Mouse (Mus musculus) hindbrain, embryonic 10.5 days (tissue): ENCODE measurements around the gene Hoxd8. TPM values are rescaled to one million over a fixed set of nuclear protein-coding genes. Genes with fewer than 3 reads are reported as not detected.
A peak's percentile ranks its signal among the peaks of the same experiment; 100 is the strongest.

Experiments
- DNase-seq: peaks from one replicate; pipeline ENCODE4 v3.0.0-alpha.2; 2017; ENCODE audit warnings: low spot score
- H3K27ac ChIP-seq: fragments of 300-500 bp; sonication (generic); 2 replicates; pipeline ENCODE4 v1.5.1; 2016; ENCODE audit warnings: mild to moderate bottlenecking, moderate library complexity
- H3K27me3 ChIP-seq: fragments of 300-500 bp; sonication (generic); 2 replicates; pipeline ENCODE4 v1.6.1; 2016; ENCODE audit warnings: mild to moderate bottlenecking; ENCODE audit not compliant: poor library complexity, insufficient read depth, severe bottlenecking
- H3K36me3 ChIP-seq: fragments of 300-500 bp; sonication (generic); 2 replicates; pipeline ENCODE4 v1.6.1; 2016; ENCODE audit warnings: mild to moderate bottlenecking, moderate library complexity
- H3K4me1 ChIP-seq: fragments of 300-500 bp; sonication (generic); replicated peaks from 2 replicates; pipeline ENCODE4 v1.6.1; 2016; ENCODE audit warnings: mild to moderate bottlenecking
- H3K4me3 ChIP-seq: fragments of 300-500 bp; sonication (generic); 2 replicates; pipeline ENCODE4 v1.5.1; 2016; ENCODE audit warnings: mild to moderate bottlenecking, moderate library complexity
- H3K9me3 ChIP-seq: fragments of 300-500 bp; sonication (generic); 2 replicates; pipeline ENCODE4 v1.6.1; 2016; ENCODE audit warnings: mild to moderate bottlenecking, moderate library complexity
- WGBS: fragments of 180-500 bp; shearing (Covaris S2); methylation state at CpG from one replicate; pipeline ENCODE4 v1.1.7; 2016; 5-methylcytosine and 5-hydroxymethylcytosine counted together
- polyA plus RNA-seq: library from polyadenylated mRNA; unstranded; fragments of >200 nt; fragmentation: Nextera tagmentation; extraction: Ambion mirVana; gene quantifications from 2 replicates; pipeline ENCODE4 v1.2.1, GENCODE M21; 2016

The Hoxd8 gene
- polyA plus RNA-seq, 1 experiment from 2014 or later: not detected

DNA sequence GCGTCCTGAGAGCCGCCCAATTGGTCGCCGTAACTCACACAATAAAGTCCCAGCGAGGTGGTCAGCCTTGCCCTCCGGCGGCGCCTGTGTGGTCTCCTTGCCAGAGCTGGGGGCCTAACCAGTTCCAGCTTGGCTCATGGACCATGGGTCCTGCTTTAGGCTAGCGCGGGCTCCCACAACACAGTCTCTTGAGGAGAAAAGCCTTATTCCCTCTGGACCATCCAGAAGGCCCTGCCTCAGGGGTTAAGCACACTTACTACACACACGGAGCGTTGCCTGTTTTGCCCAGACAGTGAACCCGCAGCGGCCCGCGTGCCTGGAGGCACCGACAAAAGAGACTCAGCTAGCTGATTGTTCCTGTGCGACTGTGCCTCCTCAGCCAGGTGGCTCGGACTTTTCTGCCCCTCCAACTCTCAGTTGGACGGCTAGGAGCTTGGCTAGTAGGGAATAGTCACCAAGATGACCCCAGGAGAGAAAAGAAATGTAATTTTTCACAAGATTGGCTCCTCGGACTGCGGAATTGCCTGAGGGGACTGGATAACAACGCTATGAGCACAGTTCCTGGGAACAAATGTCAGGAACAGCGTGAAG is 30.5 kb upstream of the Hoxd8 start:
- Histone ChIP-seq H3K9me3 (no peaks in the 10 kb centered on the region), H3K4me3 (no peak overlapping the region), H3K36me3 (no peaks in the 10 kb centered on the region), H3K27ac (no peak overlapping the region), H3K4me1 (peaks cover 9% of the 10 kb centered on the region; the same call in 1 of the 2 replicates), H3K27me3 (peaks cover 100% of the 10 kb centered on the region)
- DNase-seq: peak; percentile 48
- WGBS: 2% methylated on average over 24 of the region's 24 CpGs

DNA sequence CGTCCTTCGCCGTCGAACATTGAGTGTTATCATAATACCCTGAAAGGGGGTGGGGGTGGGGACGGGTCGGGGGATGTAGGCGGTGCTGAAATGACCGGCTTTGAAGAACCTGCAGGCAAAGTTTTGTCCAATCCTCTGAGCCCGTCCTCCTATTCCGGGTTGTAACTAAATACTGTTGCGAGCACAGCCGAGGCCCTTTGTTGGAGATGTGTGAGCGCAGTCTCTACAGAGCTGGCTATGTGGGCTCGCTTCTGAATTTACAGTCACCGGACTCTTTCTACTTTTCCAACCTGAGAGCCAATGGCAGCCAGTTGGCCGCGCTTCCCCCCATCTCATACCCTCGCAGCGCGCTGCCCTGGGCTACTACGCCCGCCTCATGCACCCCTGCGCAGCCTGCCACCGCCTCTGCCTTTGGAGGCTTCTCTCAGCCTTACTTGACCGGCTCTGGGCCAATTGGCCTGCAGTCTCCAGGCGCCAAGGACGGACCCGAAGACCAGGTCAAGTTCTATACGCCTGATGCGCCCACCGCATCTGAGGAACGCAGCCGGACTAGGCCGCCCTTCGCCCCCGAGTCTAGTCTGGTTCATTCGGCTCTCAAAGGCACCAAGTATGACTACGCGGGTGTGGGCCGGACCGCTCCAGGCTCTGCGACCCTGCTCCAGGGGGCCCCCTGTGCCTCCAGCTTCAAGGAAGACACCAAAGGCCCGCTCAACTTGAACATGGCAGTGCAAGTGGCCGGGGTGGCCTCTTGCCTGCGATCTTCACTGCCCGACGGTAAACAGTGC is 29.3 kb upstream of the Hoxd8 start, which contains the start of gene Hoxd12:
Hoxd12 (plus strand) TSS at position 133 of the 785 bp plus-strand sequence.
- H3K36me3 ChIP-seq: no peaks in the 10 kb centered on the region
- H3K27ac ChIP-seq: no peak within 1 kb of the TSS
- WGBS: 1% methylated on average over 47 of the region's 47 CpGs
- DNase-seq: peak; percentile 48
- no peaks in the 10 kb centered on the region for H3K9me3 ChIP-seq
- H3K4me3 ChIP-seq: no peak within 1 kb of the TSS
- peaks cover 9% of the 10 kb centered on the region; the same call in 1 of the 2 replicates for H3K4me1 ChIP-seq
- peaks cover 100% of the 10 kb centered on the region for H3K27me3 ChIP-seq

DNA sequence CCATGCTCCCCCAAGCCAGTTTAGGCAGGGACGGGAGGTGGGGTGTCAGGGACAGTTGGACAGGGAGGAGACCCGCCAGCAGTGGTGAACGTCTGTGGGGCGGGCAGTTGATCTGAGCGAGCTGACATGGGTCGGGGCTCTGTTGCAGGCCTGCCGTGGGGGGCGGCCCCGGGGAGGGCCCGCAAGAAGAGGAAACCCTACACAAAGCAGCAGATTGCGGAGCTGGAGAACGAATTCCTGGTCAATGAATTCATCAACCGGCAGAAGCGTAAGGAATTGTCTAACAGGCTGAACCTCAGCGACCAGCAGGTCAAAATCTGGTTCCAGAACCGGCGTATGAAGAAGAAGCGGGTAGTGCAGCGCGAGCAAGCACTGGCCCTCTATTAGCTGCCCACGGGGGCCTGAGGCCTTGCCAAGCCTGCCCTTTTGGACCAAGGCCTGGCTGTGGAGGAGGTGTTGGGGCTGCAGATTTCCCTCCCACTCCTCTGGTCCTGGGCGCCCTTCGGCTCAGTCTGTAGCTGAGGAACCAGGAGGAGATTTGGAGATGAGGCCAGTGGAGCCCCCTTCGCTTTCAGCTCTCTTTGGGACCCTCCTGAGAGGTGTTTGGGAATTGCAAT is 28.6 kb upstream of the Hoxd8 start:
- Histone ChIP-seq H3K4me3 (no peak overlapping the region), H3K36me3 (no peaks in the 10 kb centered on the region), H3K27me3 (peaks cover 100% of the 10 kb centered on the region), H3K27ac (no peak overlapping the region), H3K9me3 (no peaks in the 10 kb centered on the region), H3K4me1 (peaks cover 9% of the 10 kb centered on the region; the same call in 1 of the 2 replicates)
- 3% methylated on average over 24 of the region's 24 CpGs for WGBS
- peak; percentile 45 for DNase-seq

DNA sequence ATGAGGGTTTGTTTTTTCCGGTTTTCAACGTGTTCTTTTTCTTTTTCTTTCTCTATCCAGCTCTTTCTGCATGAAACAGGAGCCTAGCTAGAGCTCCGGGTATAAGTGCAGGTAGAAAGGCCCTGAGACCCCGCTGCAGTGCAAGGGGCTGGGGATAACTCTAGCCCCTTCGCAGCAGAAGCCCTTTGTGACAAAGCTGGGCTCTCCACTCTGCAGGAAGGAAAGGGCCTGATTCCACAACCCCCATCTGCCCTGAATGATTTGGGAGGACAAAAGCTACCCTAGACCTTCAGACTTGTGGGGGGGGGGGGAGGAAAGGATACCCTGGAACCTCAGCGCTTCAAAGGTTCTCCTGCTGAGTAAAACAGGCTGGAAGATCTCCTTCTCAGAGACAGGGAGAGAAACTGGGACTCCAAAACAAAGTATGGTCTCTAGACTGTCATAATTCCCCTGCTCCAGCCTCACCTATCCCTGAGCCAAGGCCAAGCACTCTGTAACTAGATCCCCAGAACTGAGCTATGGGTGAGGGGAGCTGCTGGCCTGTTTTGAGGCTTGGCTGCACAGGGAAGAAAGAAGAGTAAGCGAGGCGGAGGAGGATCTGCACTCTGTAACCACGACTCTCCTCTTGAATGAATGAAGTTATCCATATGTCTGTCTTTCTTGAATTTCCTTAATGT is 27.9 kb upstream of the Hoxd8 start:
- WGBS: 2% methylated on average over 9 of the region's 9 CpGs
- DNase-seq: peak; percentile 41
- Histone ChIP-seq H3K36me3 (no peaks in the 10 kb centered on the region), H3K27me3 (peaks cover 100% of the 10 kb centered on the region), H3K27ac (no peak overlapping the region), H3K9me3 (no peaks in the 10 kb centered on the region), H3K4me1 (peaks cover 10% of the 10 kb centered on the region), H3K4me3 (no peak overlapping the region)

DNA sequence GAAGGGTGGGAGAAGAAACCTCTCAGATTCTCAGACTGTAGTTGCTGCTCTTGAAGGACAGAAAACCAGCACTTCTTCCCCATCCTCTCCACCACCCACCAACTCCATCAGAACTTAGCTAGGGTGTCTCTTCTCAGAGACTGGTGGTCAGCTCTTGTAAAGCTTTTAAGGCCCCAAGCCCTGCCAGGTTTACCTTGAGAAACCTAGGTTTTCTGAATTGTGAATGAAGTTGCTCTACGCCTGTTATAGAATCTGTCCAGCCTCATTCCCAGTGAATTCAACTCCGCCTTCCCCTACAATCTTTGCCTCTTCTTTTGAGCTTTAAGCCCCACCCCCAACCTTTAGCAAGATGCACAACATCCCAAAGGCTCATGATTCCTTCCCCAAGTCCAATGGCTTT is 27.3 kb upstream of the Hoxd8 start:
- Histone ChIP-seq H3K4me3 (no peak overlapping the region), H3K36me3 (no peaks in the 10 kb centered on the region), H3K27ac (no peak overlapping the region), H3K9me3 (no peaks in the 10 kb centered on the region), H3K4me1 (peaks cover 16% of the 10 kb centered on the region), H3K27me3 (peaks cover 100% of the 10 kb centered on the region)
- DNase-seq: peak; percentile 36
- 16% methylated on average over 2 of the region's 2 CpGs for WGBS

DNA sequence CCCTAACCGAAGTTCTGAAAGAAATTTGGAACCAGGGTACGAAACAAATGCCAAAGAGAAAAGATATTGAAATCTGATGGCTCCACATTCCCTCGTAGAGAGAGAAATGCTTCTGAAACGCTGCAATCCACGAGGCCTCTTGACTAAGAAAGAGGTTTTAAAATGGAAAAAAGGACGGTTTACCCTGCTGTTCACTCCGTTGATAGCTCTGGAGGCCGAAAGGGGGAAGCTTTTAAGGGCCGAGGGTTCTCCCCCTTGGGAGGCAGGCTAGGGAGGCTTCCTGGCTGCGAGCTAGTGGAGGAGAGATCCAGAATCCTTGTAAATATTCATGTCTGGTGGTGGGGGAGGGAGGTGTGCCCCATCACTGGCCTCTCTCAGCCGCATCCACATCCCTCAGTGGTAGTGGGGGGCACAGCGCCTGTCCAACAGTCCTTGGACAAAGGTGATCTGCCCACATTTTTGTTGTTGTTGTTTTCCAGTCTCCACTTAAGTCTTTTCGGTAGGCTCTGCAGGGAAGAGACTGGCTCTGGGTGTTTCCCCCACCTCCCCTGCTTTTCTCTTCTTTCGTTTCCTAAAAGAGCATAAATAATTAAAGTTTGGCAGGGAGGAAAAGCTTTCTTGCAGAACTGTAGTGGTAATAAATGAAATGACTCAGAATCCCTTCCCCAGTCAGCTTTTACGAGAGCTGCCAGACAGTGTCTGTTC is 25.4 kb upstream of the Hoxd8 start, which contains the start of gene Hoxd11:
Hoxd11 (plus strand) TSS at position 667 of the 705 bp plus-strand sequence.
- no peak within 1 kb of the TSS for H3K4me3 ChIP-seq
- H3K36me3 ChIP-seq: no peaks in the 10 kb centered on the region
- H3K9me3 ChIP-seq: no peaks in the 10 kb centered on the region
- no peak within 1 kb of the TSS for H3K27ac ChIP-seq
- peaks cover 19% of the 10 kb centered on the region for H3K4me1 ChIP-seq
- peaks cover 100% of the 10 kb centered on the region for H3K27me3 ChIP-seq
- WGBS: 2% methylated on average over 15 of the region's 15 CpGs
- DNase-seq: no peak

DNA sequence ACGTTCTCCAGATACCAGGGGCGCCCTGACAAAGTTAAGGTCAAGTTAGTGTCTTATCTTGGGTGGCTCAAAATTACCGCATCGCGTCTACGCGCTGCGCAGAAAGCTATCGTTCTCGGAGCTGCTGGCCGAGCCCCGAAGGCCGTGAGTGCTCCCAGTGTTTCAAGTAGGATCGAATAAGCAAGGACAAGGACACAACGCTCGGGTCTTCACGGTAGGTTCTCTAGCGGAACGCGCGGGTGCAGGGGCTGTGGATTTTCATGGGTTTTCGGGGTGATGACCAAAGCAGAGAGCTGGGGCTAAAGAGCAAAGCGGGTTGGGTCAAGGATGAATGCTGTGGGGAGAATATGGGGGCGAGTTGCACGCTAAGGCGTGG is 24.8 kb upstream of the Hoxd8 start:
- no peak for DNase-seq
- Histone ChIP-seq H3K9me3 (no peaks in the 10 kb centered on the region), H3K4me3 (no peak overlapping the region), H3K36me3 (no peaks in the 10 kb centered on the region), H3K4me1 (peaks cover 19% of the 10 kb centered on the region), H3K27me3 (peaks cover 100% of the 10 kb centered on the region), H3K27ac (no peak overlapping the region)
- WGBS: 1% methylated on average over 26 of the region's 26 CpGs

DNA sequence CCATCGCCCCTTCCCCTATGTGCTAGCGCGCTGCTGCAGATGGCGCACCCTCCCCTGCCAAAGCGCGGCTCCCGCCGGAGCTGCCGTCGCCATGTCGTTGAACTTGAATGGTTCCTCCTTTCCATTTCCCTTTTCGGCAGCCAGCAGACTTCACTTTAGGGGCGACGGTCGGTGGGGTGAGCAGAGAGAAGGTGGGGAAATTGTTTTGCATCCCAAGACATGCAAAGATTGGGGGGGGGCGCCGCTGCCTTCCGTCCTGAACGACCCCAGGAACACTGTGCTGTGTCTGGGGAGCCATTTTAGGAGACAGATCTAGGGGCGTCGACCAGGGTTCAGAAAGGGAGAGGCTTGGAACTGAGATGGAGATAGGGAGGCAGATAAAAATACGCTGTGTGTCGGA is 24.4 kb upstream of the Hoxd8 start:
- WGBS: 1% methylated on average over 23 of the region's 23 CpGs
- H3K4me3 ChIP-seq: no peak overlapping the region
- peaks cover 100% of the 10 kb centered on the region for H3K27me3 ChIP-seq
- no peaks in the 10 kb centered on the region for H3K9me3 ChIP-seq
- H3K36me3 ChIP-seq: no peaks in the 10 kb centered on the region
- DNase-seq: no peak
- H3K27ac ChIP-seq: no peak overlapping the region
- H3K4me1 ChIP-seq: peaks cover 19% of the 10 kb centered on the region

DNA sequence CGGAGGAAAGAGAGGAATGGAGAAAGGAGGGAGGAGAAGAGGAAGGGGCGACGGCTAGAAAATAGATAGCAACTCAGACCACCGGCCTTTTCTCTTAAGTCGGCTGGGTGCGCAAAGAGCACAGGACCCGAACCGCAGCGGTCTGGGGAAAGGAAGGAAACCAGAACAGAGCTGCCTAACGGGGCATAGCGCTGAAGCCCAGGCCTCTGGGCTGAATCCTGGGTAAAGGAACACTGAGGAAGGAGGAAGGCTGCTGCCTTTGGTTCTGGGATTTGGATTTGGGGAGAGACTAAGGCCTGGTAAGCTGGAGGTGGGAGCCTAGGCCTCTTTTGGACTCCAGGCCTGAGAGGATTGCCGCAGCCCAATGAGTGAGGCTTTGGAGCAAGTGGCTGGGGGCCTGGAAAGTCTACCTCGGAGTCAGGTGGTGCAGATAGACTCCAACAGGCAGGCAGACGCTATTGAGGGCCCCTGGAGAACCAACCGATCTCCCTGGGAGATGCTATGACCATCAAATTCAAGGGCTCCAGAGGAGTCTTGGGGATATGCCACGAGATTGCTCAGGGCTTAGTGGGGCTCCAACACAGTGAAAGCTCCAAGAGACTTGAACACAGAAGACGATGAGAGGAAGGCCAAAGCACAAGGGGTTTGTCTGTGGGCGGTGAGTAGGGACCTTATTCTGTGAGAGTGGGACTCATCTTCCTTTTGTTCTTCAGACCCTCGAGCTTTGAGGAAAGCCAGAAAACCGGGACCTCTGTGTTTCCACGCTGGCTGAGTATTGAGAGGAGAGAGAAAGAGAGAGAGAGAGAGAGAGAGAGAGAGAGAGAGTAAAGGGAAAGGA is 23.6 kb upstream of the Hoxd8 start:
- Histone ChIP-seq H3K27ac (no peak overlapping the region), H3K27me3 (peaks cover 100% of the 10 kb centered on the region), H3K36me3 (no peaks in the 10 kb centered on the region), H3K9me3 (no peaks in the 10 kb centered on the region), H3K4me3 (no peak overlapping the region), H3K4me1 (peaks cover 17% of the 10 kb centered on the region)
- no peak for DNase-seq
- WGBS: under 1% methylated on average over 21 of the region's 21 CpGs

DNA sequence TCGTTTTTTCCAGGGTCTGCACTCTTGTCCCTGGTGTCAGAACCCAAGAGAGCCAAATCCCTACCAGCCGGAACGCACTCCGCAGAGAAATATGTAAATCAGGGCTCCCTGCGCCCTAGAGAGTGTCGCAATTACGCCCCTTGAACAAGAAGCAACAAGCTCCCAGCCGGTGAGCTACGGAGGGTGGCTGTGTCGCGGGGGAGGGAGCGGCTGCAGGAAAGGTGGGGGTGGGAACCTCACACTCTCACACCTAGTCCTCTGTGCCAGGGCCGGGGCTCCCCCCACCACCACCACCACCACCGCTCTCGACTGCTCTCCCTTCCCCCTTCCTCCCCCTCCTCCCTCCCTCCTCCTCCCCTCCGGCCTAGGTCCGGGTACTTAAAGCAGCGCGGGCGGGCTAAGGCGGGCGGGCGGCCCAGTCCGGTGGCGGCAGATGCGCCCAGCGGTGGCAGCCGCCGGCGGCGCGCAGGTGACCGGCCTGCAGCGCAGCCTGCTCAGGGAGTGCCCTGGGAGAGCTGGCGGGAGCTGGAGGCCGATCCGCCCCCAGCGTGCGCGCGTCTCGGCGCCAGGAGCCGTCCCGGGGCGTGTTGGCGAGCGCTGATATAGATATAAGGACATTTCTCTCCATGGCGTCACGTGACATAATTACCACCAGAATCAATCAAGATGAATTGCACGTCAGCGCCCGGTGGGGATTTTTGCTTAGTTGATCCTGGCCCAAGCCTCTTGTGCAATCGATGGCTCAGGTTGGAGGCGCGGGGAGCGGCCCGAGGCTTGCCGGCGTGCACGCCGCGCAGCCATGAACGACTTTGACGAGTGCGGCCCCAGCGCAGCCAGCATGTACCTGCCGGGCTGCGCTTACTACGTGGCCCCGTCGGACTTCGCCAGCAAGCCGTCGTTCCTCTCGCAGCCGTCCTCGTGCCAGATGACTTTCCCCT is 22.6 kb upstream of the Hoxd8 start:
- Histone ChIP-seq H3K4me3 (peak overlapping the region; percentile 32), H3K36me3 (no peaks in the 10 kb centered on the region), H3K9me3 (no peaks in the 10 kb centered on the region), H3K27me3 (peaks cover 100% of the 10 kb centered on the region), H3K27ac (no peak overlapping the region), H3K4me1 (peaks cover 17% of the 10 kb centered on the region)
- WGBS: under 1% methylated on average over 78 of the region's 78 CpGs
- peak; percentile 64 for DNase-seq

DNA sequence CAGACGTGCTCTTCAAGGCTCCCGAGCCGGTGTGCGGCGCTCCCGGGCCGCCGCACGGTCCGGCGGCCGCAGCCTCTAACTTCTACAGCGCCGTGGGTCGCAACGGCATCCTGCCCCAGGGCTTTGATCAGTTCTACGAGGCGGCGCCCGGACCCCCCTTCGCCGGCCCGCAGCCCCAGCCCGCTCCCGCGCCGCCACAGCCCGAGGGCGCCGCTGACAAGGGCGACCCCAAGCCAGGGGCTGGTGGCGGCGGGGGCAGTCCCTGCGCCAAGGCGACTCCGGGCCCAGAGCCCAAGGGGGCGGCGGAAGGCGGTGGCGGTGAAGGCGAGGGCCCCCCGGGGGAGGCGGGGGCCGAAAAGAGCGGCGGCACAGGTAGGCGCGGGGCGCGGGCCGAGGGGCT is 21.6 kb upstream of the Hoxd8 start:
- Histone ChIP-seq H3K9me3 (no peaks in the 10 kb centered on the region), H3K27ac (no peak overlapping the region), H3K36me3 (no peaks in the 10 kb centered on the region), H3K4me3 (peak overlapping the region; percentile 32), H3K4me1 (peaks cover 17% of the 10 kb centered on the region), H3K27me3 (peaks cover 100% of the 10 kb centered on the region)
- DNase-seq: peak; percentile 52
- 1% methylated on average over 51 of the region's 51 CpGs for WGBS
